Mouse (Mus musculus) urinary bladder, adult 18-20 months (tissue): ENCODE data around the gene Smarce1.
"Not testable (repeated sequence)": the region's sequence is repeated elsewhere in the genome, so short reads cannot be mapped to it uniquely, and the experiment has no call there.

Experiments
- DNase-seq, 2 experiments: peaks; one replicate each; pipeline ENCODE4 v3.0.0; 2022; ENCODE audit warnings: low spot score in 2 of 2, mixed read lengths in 2 of 2

Gene Smarce1

GRCm38 (mm10) chr11:99230261-99231048 lies at the start of gene Smarce1:
Smarce1 (minus strand) TSS chr11:99231017.
- DNase-seq, result peak; percentile 69 to 87

- DNase-seq, result no peak
Measured at GRCm38 (mm10) chr11:99279986-99280385, 49.2 kb upstream of the Smarce1 start.

GRCm38 (mm10) chr11:99276786-99277185 lies 46.0 kb upstream of the Smarce1 start:
- DNase-seq, result no peak

- no peak for DNase-seq
Measured at GRCm38 (mm10) chr11:99275624-99276023, 44.8 kb upstream of the Smarce1 start.

GRCm38 (mm10) chr11:99272721-99273120 lies 41.9 kb upstream of the Smarce1 start:
- no peak for DNase-seq

- no peak for DNase-seq
Measured at GRCm38 (mm10) chr11:99269192-99269591, 38.4 kb upstream of the Smarce1 start.

- no peak for DNase-seq
Measured at GRCm38 (mm10) chr11:99265796-99266195, 35.0 kb upstream of the Smarce1 start.

- DNase-seq, result no peak
Measured at GRCm38 (mm10) chr11:99265220-99265619, 34.4 kb upstream of the Smarce1 start.

- DNase-seq, result no peak
Measured at GRCm38 (mm10) chr11:99256213-99256612, 25.4 kb upstream of the Smarce1 start.

- DNase-seq, result no peak
Measured at GRCm38 (mm10) chr11:99255316-99255715, 24.5 kb upstream of the Smarce1 start.

GRCm38 (mm10) chr11:99253893-99254292 lies 23.1 kb upstream of the Smarce1 start:
- no peak for DNase-seq

- no peak for DNase-seq
Measured at GRCm38 (mm10) chr11:99252671-99253070, 21.9 kb upstream of the Smarce1 start.

GRCm38 (mm10) chr11:99250666-99251065 lies 19.8 kb upstream of the Smarce1 start:
- DNase-seq, result no peak

- no peak for DNase-seq
Measured at GRCm38 (mm10) chr11:99250241-99250640, 19.4 kb upstream of the Smarce1 start.

- no peak for DNase-seq
Measured at GRCm38 (mm10) chr11:99249115-99249514, 18.3 kb upstream of the Smarce1 start.

- DNase-seq, result no peak
Measured at GRCm38 (mm10) chr11:99247916-99248315, 17.1 kb upstream of the Smarce1 start.

GRCm38 (mm10) chr11:99244519-99244918 lies 13.7 kb upstream of the Smarce1 start:
- DNase-seq, result not testable (repeated sequence)

- no peak for DNase-seq
Measured at GRCm38 (mm10) chr11:99243820-99244374, 13.1 kb upstream of the Smarce1 start, which contains the start of gene Krt222. Krt222 (minus strand) TSS chr11:99244085.

- no peak for DNase-seq
Measured at GRCm38 (mm10) chr11:99243200-99243819, 12.5 kb upstream of the Smarce1 start.

- DNase-seq, result no peak
Measured at GRCm38 (mm10) chr11:99242056-99242455, 11.2 kb upstream of the Smarce1 start.

- no peak for DNase-seq
Measured at GRCm38 (mm10) chr11:99238468-99238867, 7.7 kb upstream of the Smarce1 start.

- DNase-seq, result no peak
Measured at GRCm38 (mm10) chr11:99231049-99231816, 416 bp upstream of the Smarce1 start.
